Mouse (Mus musculus) brain, embryonic 14.5 days (tissue): Measurements from ENCODE around the gene Dstyk.

ENCODE experiments used
- CTCF ChIP-seq: fragments of 200-500 bp; IDR thresholded peaks from 2 replicates; pipeline ENCODE4 v1.5.1; 2012; ENCODE audit warnings: inconsistent platforms, mild to moderate bottlenecking, moderate library complexity, borderline replicate concordance; ENCODE audit not compliant: insufficient read depth, insufficient read length; ENCODE audit errors: extremely low read depth
- POLR2A ChIP-seq: fragments of 200-500 bp; IDR thresholded peaks from 2 replicates; pipeline ENCODE4 v1.6.1; 2012; ENCODE audit warnings: mild to moderate bottlenecking, inconsistent platforms, borderline replicate concordance; ENCODE audit not compliant: poor library complexity, insufficient read depth, insufficient read length, severe bottlenecking; ENCODE audit errors: extremely low read depth

DNA sequence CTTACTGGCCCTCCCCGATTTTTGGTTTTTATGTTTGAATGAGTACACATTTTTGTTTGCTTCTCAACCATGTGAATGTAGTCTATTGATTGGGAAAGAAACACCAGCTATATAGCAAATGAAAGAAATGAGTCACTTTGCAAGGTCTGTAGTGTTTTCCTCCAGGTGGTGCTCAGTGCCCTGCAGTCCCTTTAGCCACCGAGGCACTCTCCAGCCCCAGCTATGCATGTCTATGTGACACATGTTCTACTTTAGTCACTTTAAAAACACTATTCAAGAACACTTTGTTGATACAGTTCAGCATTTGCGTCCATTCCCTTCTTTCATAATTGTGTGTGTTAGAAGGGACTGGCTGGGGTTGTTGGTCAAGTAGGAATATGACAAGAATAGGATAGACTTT, 65.9 kb downstream of the Dstyk start:
- TF ChIP-seq CTCF: no peak
- no peak for TF ChIP-seq POLR2A
